Mouse (Mus musculus): ENCODE results near the gene Msrb2. TPM values are rescaled to one million over a fixed set of nuclear protein-coding genes. Genes with fewer than 3 reads are reported as not detected.

Gene Msrb2
- total and polyA plus RNA-seq, 2 experiments = 16.2 to 18.9 TPM

- 82% methylated on average over 1 of the region's 1 CpGs for WGBS
- Histone ChIP-seq H3K27ac (replicated peaks; ENCODE audit: insufficient read depth, low read depth, low read length) (no peak overlapping the region), H3K27me3 (ENCODE audit: control insufficient read depth, insufficient read depth, low read length) (no peaks in the 10 kb centered on the region), H3K36me3 (ENCODE audit: control insufficient read depth, insufficient read depth, low read length) (peaks cover 9% of the 10 kb centered on the region), H3K4me3 (ENCODE audit: insufficient read depth, low read depth, low read length) (no peak overlapping the region), H3K4me1 (ENCODE audit: control insufficient read depth, insufficient read depth, low read length) (no peaks in the 10 kb centered on the region), H3K79me2 (ENCODE audit: control insufficient read depth, insufficient read depth, low read length) (no peaks in the 10 kb centered on the region; the same call in 1 of the 2 replicates), H3K9ac (ENCODE audit: low read depth, low read length) (no peak overlapping the region)
- DNase-seq (ENCODE audit: extremely low read depth, low read depth, low spot score) = no peak
- TF ChIP-seq POLR2A (IDR thresholded peaks at IDR 0.05; ENCODE audit: extremely low read depth, insufficient read depth, low read length) (no peak), CTCF (IDR thresholded peaks at IDR 0.05; ENCODE audit: low read depth, low read length) (no peak)
These were observed 11.0 kb downstream of the Msrb2 start for GRCm38 (mm10) chr2:19382206-19382605.

- Histone ChIP-seq H3K27ac (replicated peaks; ENCODE audit: insufficient read depth, low read depth, low read length) (no peak overlapping the region), H3K9ac (ENCODE audit: low read depth, low read length) (no peak overlapping the region), H3K36me3 (ENCODE audit: control insufficient read depth, insufficient read depth, low read length) (peaks cover 9% of the 10 kb centered on the region), H3K27me3 (ENCODE audit: control insufficient read depth, insufficient read depth, low read length) (no peaks in the 10 kb centered on the region), H3K79me2 (ENCODE audit: control insufficient read depth, insufficient read depth, low read length) (no peaks in the 10 kb centered on the region; the same call in 1 of the 2 replicates), H3K4me1 (ENCODE audit: control insufficient read depth, insufficient read depth, low read length) (no peaks in the 10 kb centered on the region), H3K4me3 (ENCODE audit: insufficient read depth, low read depth, low read length) (no peak overlapping the region)
- 67% methylated on average over 4 of the region's 4 CpGs for WGBS
- no peak for TF ChIP-seq POLR2A (IDR thresholded peaks at IDR 0.05; ENCODE audit: extremely low read depth, insufficient read depth, low read length)
- TF ChIP-seq CTCF (IDR thresholded peaks at IDR 0.05; ENCODE audit: low read depth, low read length) = no peak
- DNase-seq (ENCODE audit: extremely low read depth, low read depth, low spot score) = no peak
These were observed 11.8 kb downstream of the Msrb2 start for GRCm38 (mm10) chr2:19383006-19383405.

GRCm38 (mm10) chr2:19385772-19386171 lies 14.5 kb downstream of the Msrb2 start:
- no peak for DNase-seq (ENCODE audit: extremely low read depth, low read depth, low spot score)
- Histone ChIP-seq H3K27me3 (ENCODE audit: control insufficient read depth, insufficient read depth, low read length) (no peaks in the 10 kb centered on the region), H3K4me1 (ENCODE audit: control insufficient read depth, insufficient read depth, low read length) (no peaks in the 10 kb centered on the region), H3K27ac (replicated peaks; ENCODE audit: insufficient read depth, low read depth, low read length) (no peak overlapping the region), H3K79me2 (ENCODE audit: control insufficient read depth, insufficient read depth, low read length) (no peaks in the 10 kb centered on the region; the same call in 1 of the 2 replicates), H3K36me3 (ENCODE audit: control insufficient read depth, insufficient read depth, low read length) (peaks cover 9% of the 10 kb centered on the region), H3K9ac (ENCODE audit: low read depth, low read length) (no peak overlapping the region), H3K4me3 (ENCODE audit: insufficient read depth, low read depth, low read length) (no peak overlapping the region)
- TF ChIP-seq CTCF (IDR thresholded peaks at IDR 0.05; ENCODE audit: low read depth, low read length) = no peak
- TF ChIP-seq POLR2A (IDR thresholded peaks at IDR 0.05; ENCODE audit: extremely low read depth, insufficient read depth, low read length) = no peak
- 88% methylated on average over 5 of the region's 5 CpGs for WGBS

DNA sequence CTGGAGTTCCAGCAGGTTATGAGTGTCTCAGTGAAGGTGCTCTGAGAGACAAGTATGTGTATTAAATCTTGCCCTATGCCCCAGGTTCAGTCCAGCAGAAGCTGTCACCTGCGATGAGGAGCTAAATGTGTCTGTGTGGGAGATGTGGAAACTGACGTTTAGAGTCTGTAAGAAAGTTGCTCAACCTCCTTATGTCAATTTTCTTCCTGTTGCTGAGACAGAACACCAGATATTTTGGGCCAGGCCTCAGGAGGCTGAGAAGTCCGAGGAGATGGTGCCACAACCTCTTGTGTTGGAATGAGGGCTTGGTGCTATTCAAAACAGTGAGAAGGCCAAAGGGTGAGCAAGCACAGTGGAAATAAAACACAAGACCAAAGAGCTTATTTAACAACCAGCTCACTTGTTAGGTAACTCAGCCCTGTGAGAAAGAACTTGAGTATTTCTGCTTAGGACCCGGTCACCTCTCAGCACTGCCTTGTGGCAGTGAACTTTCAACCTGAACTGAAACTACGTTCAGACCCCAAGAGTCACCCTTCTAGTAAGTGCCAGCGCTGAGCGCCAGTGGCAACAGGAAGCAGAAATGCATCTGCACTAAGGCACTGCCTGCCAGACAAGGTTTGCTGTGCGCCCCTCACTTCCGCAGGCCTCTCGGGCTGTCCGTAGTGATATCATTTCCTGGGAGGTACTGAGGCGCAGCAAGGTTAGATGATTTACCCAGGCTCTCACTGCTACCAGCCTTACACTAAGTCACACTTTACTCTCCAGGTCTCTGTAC lies 17.3 kb downstream of the Msrb2 start:
- H3K36me3 ChIP-seq (ENCODE audit: control insufficient read depth, insufficient read depth, low read length) = peaks cover 8% of the 10 kb centered on the region
- no peak overlapping the region for H3K4me3 ChIP-seq (ENCODE audit: insufficient read depth, low read depth, low read length)
- no peaks in the 10 kb centered on the region for H3K27me3 ChIP-seq (ENCODE audit: control insufficient read depth, insufficient read depth, low read length)
- TF ChIP-seq CTCF (IDR thresholded peaks at IDR 0.05; ENCODE audit: low read depth, low read length) (no peak), POLR2A (IDR thresholded peaks at IDR 0.05; ENCODE audit: extremely low read depth, insufficient read depth, low read length) (no peak)
- no peaks in the 10 kb centered on the region for H3K4me1 ChIP-seq (ENCODE audit: control insufficient read depth, insufficient read depth, low read length)
- no peak overlapping the region for H3K9ac ChIP-seq (ENCODE audit: low read depth, low read length)
- no peak overlapping the region for H3K27ac ChIP-seq (replicated peaks; ENCODE audit: insufficient read depth, low read depth, low read length)
- DNase-seq (ENCODE audit: extremely low read depth, low read depth, low spot score) = no peak
- 80% methylated on average over 12 of the region's 12 CpGs for WGBS
- no peaks in the 10 kb centered on the region for H3K79me2 ChIP-seq (ENCODE audit: control insufficient read depth, insufficient read depth, low read length)

- Histone ChIP-seq H3K4me3 (ENCODE audit: insufficient read depth, low read depth, low read length) (no peak overlapping the region), H3K27me3 (ENCODE audit: control insufficient read depth, insufficient read depth, low read length) (no peaks in the 10 kb centered on the region), H3K27ac (replicated peaks; ENCODE audit: insufficient read depth, low read depth, low read length) (no peak overlapping the region), H3K36me3 (ENCODE audit: control insufficient read depth, insufficient read depth, low read length) (peaks cover 5% of the 10 kb centered on the region), H3K4me1 (ENCODE audit: control insufficient read depth, insufficient read depth, low read length) (no peaks in the 10 kb centered on the region), H3K9ac (ENCODE audit: low read depth, low read length) (no peak overlapping the region), H3K79me2 (ENCODE audit: control insufficient read depth, insufficient read depth, low read length) (no peaks in the 10 kb centered on the region)
- WGBS = 75% methylated on average over 7 of the region's 7 CpGs
- TF ChIP-seq CTCF (IDR thresholded peaks at IDR 0.05; ENCODE audit: low read depth, low read length) (no peak), POLR2A (IDR thresholded peaks at IDR 0.05; ENCODE audit: extremely low read depth, insufficient read depth, low read length) (no peak)
- DNase-seq (ENCODE audit: extremely low read depth, low read depth, low spot score) = no peak
These were observed 19.3 kb downstream of the Msrb2 start for GRCm38 (mm10) chr2:19390411-19391143.
